Mouse (Mus musculus): ENCODE measurements around the gene Smarcc1.

Gene Smarcc1

GRCm38 (mm10) chr9:110230395-110231071 lies 113.0 kb downstream of the Smarcc1 start:
- DNase-seq (ENCODE audit: extremely low read depth, low read depth) = no peak

- no peak for DNase-seq (ENCODE audit: extremely low read depth, low read depth)
Measured at GRCm38 (mm10) chr9:110234962-110235361, 117.5 kb downstream of the Smarcc1 start.

- DNase-seq (ENCODE audit: extremely low read depth, low read depth) = no peak
Measured at GRCm38 (mm10) chr9:110243221-110243833, 125.8 kb downstream of the Smarcc1 start, which contains the start of gene Cspg5. Gene Cspg5 (plus strand): TSS chr9:110243783.

GRCm38 (mm10) chr9:110244567-110244888 lies 127.0 kb downstream of the Smarcc1 start:
- DNase-seq (ENCODE audit: extremely low read depth, low read depth) = no peak

- DNase-seq (ENCODE audit: extremely low read depth, low read depth) = no peak
Measured at GRCm38 (mm10) chr9:110244889-110245589, 127.5 kb downstream of the Smarcc1 start.

GRCm38 (mm10) chr9:110245590-110246320 lies 128.2 kb downstream of the Smarcc1 start:
- DNase-seq (ENCODE audit: extremely low read depth, low read depth) = peak; percentile 12

- DNase-seq (ENCODE audit: extremely low read depth, low read depth) = no peak
Measured at GRCm38 (mm10) chr9:110246321-110246640, 128.8 kb downstream of the Smarcc1 start.

GRCm38 (mm10) chr9:110247049-110247448 lies 129.5 kb downstream of the Smarcc1 start:
- DNase-seq (ENCODE audit: extremely low read depth, low read depth) = no peak

- no peak for DNase-seq (ENCODE audit: extremely low read depth, low read depth)
Measured at GRCm38 (mm10) chr9:110248861-110249260, 131.4 kb downstream of the Smarcc1 start.

GRCm38 (mm10) chr9:110249823-110250543 lies 132.5 kb downstream of the Smarcc1 start:
- no peak for DNase-seq (ENCODE audit: extremely low read depth, low read depth)

- no peak for DNase-seq (ENCODE audit: extremely low read depth, low read depth)
Measured at GRCm38 (mm10) chr9:110250776-110251175, 133.3 kb downstream of the Smarcc1 start.

GRCm38 (mm10) chr9:110255407-110256019 lies 138.0 kb downstream of the Smarcc1 start:
- DNase-seq (ENCODE audit: extremely low read depth, low read depth) = no peak

GRCm38 (mm10) chr9:110258646-110259045 lies 141.1 kb downstream of the Smarcc1 start:
- no peak for DNase-seq (ENCODE audit: extremely low read depth, low read depth)

- DNase-seq (ENCODE audit: extremely low read depth, low read depth) = no peak
Measured at GRCm38 (mm10) chr9:110259118-110259517, 141.6 kb downstream of the Smarcc1 start.

- DNase-seq (ENCODE audit: extremely low read depth, low read depth) = no peak
Measured at GRCm38 (mm10) chr9:110263181-110263580, 145.7 kb downstream of the Smarcc1 start.

GRCm38 (mm10) chr9:110264991-110265390 lies 147.5 kb downstream of the Smarcc1 start:
- no peak for DNase-seq (ENCODE audit: extremely low read depth, low read depth)

GRCm38 (mm10) chr9:110268416-110268815 lies 150.9 kb downstream of the Smarcc1 start:
- no peak for DNase-seq (ENCODE audit: extremely low read depth, low read depth)

- no peak for DNase-seq (ENCODE audit: extremely low read depth, low read depth)
Measured at GRCm38 (mm10) chr9:110272330-110272729, 154.8 kb downstream of the Smarcc1 start.

GRCm38 (mm10) chr9:110273507-110273906 lies 156.0 kb downstream of the Smarcc1 start:
- peak; percentile 69 for DNase-seq (ENCODE audit: extremely low read depth, low read depth)

- no peak for DNase-seq (ENCODE audit: extremely low read depth, low read depth)
Measured at GRCm38 (mm10) chr9:110275882-110276281, 158.4 kb downstream of the Smarcc1 start.

- DNase-seq (ENCODE audit: extremely low read depth, low read depth) = no peak
Measured at GRCm38 (mm10) chr9:110277431-110277881, 159.9 kb downstream of the Smarcc1 start.

All from MEL-GATA-1-ER (cell line).